Comparison of ENCODE assay signal across 8 mouse cellular contexts in genomic region chr14:25841579-25841978, GRCm38 (mm10). TPM values are rescaled to one million over a fixed set of nuclear protein-coding genes. Genes with fewer than 3 reads are reported as not detected.
DNase-seq lines count a peak whose midpoint lies in the region; ATAC-seq lines count a peak whose summit lies in the region.

No protein-coding gene starts in this region.

- peak overlapping the region; percentile 69 for H3K4me3 ChIP-seq in lung, embryonic 16.5 days (ENCODE audit: low read length)
- H3K4me3 ChIP-seq in forebrain, embryonic 11.5 days (ENCODE audit: low read depth, low read length) = peak overlapping the region; percentile 52
- H3K4me3 ChIP-seq in liver, embryonic 11.5 days (ENCODE audit: low read depth, low read length) = peak overlapping the region; percentile 74
- peak overlapping the region; percentile 79 for H3K4me3 ChIP-seq in stomach, embryonic 14.5 days (ENCODE audit: low read depth, low read length)

- peaks cover 7% of the 10 kb centered on the region for H3K4me1 ChIP-seq in lung, embryonic 16.5 days (replicated peaks; ENCODE audit: control insufficient read depth, insufficient read depth, low read length)
- 0 out of 2 replicates have a peak, but pooled peaks cover 4% of the 10 kb centered on the region for H3K4me1 ChIP-seq in forebrain, embryonic 11.5 days (replicated peaks; ENCODE audit: control insufficient read depth, insufficient read depth, low read length)
- H3K4me1 ChIP-seq in liver, embryonic 11.5 days (replicated peaks; ENCODE audit: control insufficient read depth, insufficient read depth, low read length) = 0 out of 2 replicates have a peak, but pooled peaks cover 6% of the 10 kb centered on the region
- H3K4me1 ChIP-seq in stomach, embryonic 14.5 days (ENCODE audit: control insufficient read depth, insufficient read depth, low read length) = peaks cover 6% of the 10 kb centered on the region; the same call in 1 of the 2 replicates

- no peaks in the 10 kb centered on the region for H3K9me3 ChIP-seq in lung, embryonic 16.5 days (ENCODE audit: control insufficient read depth, low read length)
- no peaks in the 10 kb centered on the region for H3K9me3 ChIP-seq in forebrain, embryonic 11.5 days (ENCODE audit: control insufficient read depth, low read length)
- H3K9me3 ChIP-seq in liver, embryonic 11.5 days (ENCODE audit: control insufficient read depth, low read length) = no peaks in the 10 kb centered on the region
- H3K9me3 ChIP-seq in stomach, embryonic 14.5 days (ENCODE audit: control insufficient read depth, low read depth, low read length) = no peaks in the 10 kb centered on the region

- DNase-seq in lung, postnatal 10 days = no peak
- no peak for DNase-seq in forebrain, embryonic 11.5 days (ENCODE audit: low spot score)
- no peak for DNase-seq in liver, embryonic 11.5 days (ENCODE audit: low spot score)
- DNase-seq in adrenal gland, adult 2 months = no peak
- DNase-seq in natural killer cell, adult 2 months (ENCODE audit: low spot score in 2 of 2) = no peak

- H3K27me3 ChIP-seq in lung, embryonic 16.5 days (ENCODE audit: control insufficient read depth, insufficient read depth, low read depth, low read length) = no peaks in the 10 kb centered on the region
- peaks cover 18% of the 10 kb centered on the region for H3K27me3 ChIP-seq in forebrain, embryonic 11.5 days (ENCODE audit: control insufficient read depth, insufficient read depth, low read length)
- H3K27me3 ChIP-seq in liver, embryonic 11.5 days (replicated peaks; ENCODE audit: control insufficient read depth, insufficient read depth, low read length) = peaks cover 6% of the 10 kb centered on the region
- no peaks in the 10 kb centered on the region for H3K27me3 ChIP-seq in stomach, embryonic 14.5 days (ENCODE audit: control insufficient read depth, insufficient read depth, low read length)

- WGBS in lung, embryonic 16.5 days = 2% methylated on average over 4 of the region's 4 CpGs
- WGBS in forebrain, embryonic 11.5 days = 2% methylated on average over 4 of the region's 4 CpGs
- under 1% methylated on average over 4 of the region's 4 CpGs for WGBS in liver, embryonic 11.5 days
- 2% methylated on average over 4 of the region's 4 CpGs for WGBS in stomach, embryonic 14.5 days

- H3K4me2 ChIP-seq in lung, embryonic 16.5 days (ENCODE audit: low read depth, low read length) = peak overlapping the region; percentile 85
- peak overlapping the region; percentile 95; the same call in 1 of the 2 replicates for H3K4me2 ChIP-seq in forebrain, embryonic 11.5 days (ENCODE audit: low read depth, low read length, severe bottlenecking)
- peak overlapping the region; percentile 88 for H3K4me2 ChIP-seq in liver, embryonic 11.5 days
- H3K4me2 ChIP-seq in stomach, embryonic 14.5 days (replicated peaks; ENCODE audit: low read depth, low read length) = peak overlapping the region; percentile 99

- H3K36me3 ChIP-seq in lung, embryonic 16.5 days (ENCODE audit: control insufficient read depth, insufficient read depth, low read length) = no peaks in the 10 kb centered on the region
- no peaks in the 10 kb centered on the region for H3K36me3 ChIP-seq in forebrain, embryonic 11.5 days (ENCODE audit: control insufficient read depth, insufficient read depth, low read length)
- no peaks in the 10 kb centered on the region for H3K36me3 ChIP-seq in liver, embryonic 11.5 days (ENCODE audit: control insufficient read depth, insufficient read depth, low read length)
- H3K36me3 ChIP-seq in stomach, embryonic 14.5 days (ENCODE audit: control insufficient read depth, insufficient read depth, low read length) = no peaks in the 10 kb centered on the region

- H3K9ac ChIP-seq in lung, embryonic 16.5 days (ENCODE audit: low read length) = no peak overlapping the region
- H3K9ac ChIP-seq in forebrain, embryonic 11.5 days (ENCODE audit: low read length) = no peak overlapping the region
- H3K9ac ChIP-seq in liver, embryonic 11.5 days (ENCODE audit: low read depth, low read length) = no peak overlapping the region
- H3K9ac ChIP-seq in stomach, embryonic 14.5 days (replicated peaks; ENCODE audit: low read depth, low read length) = no peak overlapping the region; the same call in 1 of the 2 replicates

- ATAC-seq in lung, embryonic 16.5 days (ENCODE audit: low read depth) = peak; percentile 1; the same call in 1 of the 2 replicates
- 0 out of 2 replicates have a peak, but pooled peaks have one; percentile 15 for ATAC-seq in forebrain, embryonic 11.5 days (replicated peaks; ENCODE audit: low FRiP score)
- ATAC-seq in liver, embryonic 11.5 days (replicated peaks; ENCODE audit: low FRiP score) = peak; percentile 47; the same call in 1 of the 2 replicates
- ATAC-seq in stomach, embryonic 14.5 days (ENCODE audit: insufficient number of reproducible peaks, insufficient read depth, low FRiP score, low read depth) = no peak
- no peak for ATAC-seq in megakaryocyte-erythroid progenitor cell, adult 5-6 weeks (replicated peaks; ENCODE audit: low FRiP score, low TSS enrichment, poor library complexity, severe bottlenecking)

- H3K27ac ChIP-seq in lung, embryonic 16.5 days (ENCODE audit: low read length) = no peak overlapping the region
- H3K27ac ChIP-seq in forebrain, embryonic 11.5 days (ENCODE audit: low read depth, low read length) = no peak overlapping the region
- H3K27ac ChIP-seq in liver, embryonic 11.5 days (ENCODE audit: low read depth, low read length) = no peak overlapping the region
- no peak overlapping the region for H3K27ac ChIP-seq in stomach, embryonic 14.5 days (ENCODE audit: low read length)

RNA-seq across cellular contexts. Expression of gene Anxa11, which starts 0.4 kb away (rescaled TPM):
- 32.0 and 34.2 TPM in 2 replicates for polyA plus RNA-seq in lung, embryonic 16.5 days (2015; fragmentation: Nextera tagmentation; extraction: Ambion mirVana)
- polyA plus RNA-seq in forebrain, embryonic 11.5 days (2014; fragmentation: Nextera tagmentation; extraction: Ambion mirVana) = 3.6 and 5.0 TPM in 2 replicates
- polyA plus RNA-seq in liver, embryonic 11.5 days (2014; fragmentation: Nextera tagmentation; extraction: Ambion mirVana) = 13.1 and 16.5 TPM in 2 replicates
- polyA plus RNA-seq in stomach, embryonic 14.5 days (2014; fragmentation: Nextera tagmentation; extraction: Ambion mirVana) = 35.5 and 42.2 TPM in 2 replicates
- total RNA-seq in adrenal gland, adult 2 months (2021) = 10 to 100 TPM; 59.3 to 75.7 TPM
- polyA plus RNA-seq in adrenal gland, adult 2 months (2012; rRNA removed) = 96.9 and 103 TPM in 2 replicates
- total RNA-seq in megakaryocyte-erythroid progenitor cell, adult 5-6 weeks (2014; fragmentation: Nextera tagmentation) = 29.2 and 29.7 TPM in 2 replicates
- total RNA-seq in megakaryocyte-erythroid progenitor cell, adult 5-6 weeks (2017) = 5.1 and 6.1 TPM in 2 replicates

Comparison
In these comparisons a context has a peak if more than half of its experiments do, and no peak if none do; other contexts are left out.
1. ATAC-seq: peak in lung, embryonic 16.5 days (single experiment), forebrain, embryonic 11.5 days (single experiment) and liver, embryonic 11.5 days (single experiment); none in stomach, embryonic 14.5 days (single experiment) and megakaryocyte-erythroid progenitor cell, adult 5-6 weeks (single experiment).
2. Peak in every context shown above with its lines, with median percentiles within 50 percentile points of each other: H3K4me2 ChIP-seq and H3K4me3 ChIP-seq.